Mouse (Mus musculus) lung, postnatal 0 days (tissue): Measurements from ENCODE around the gene Mettl1.

ENCODE experiments used
- CTCF ChIP-seq: IDR thresholded peaks from 2 replicates; pipeline ENCODE4 v1.5.1; 2016; ENCODE audit warnings: antibody characterized with exemption, mild to moderate bottlenecking
- EP300 ChIP-seq: IDR thresholded peaks from 2 replicates; pipeline ENCODE4 v1.6.1; 2016; ENCODE audit warnings: antibody characterized with exemption, mild to moderate bottlenecking, control low read depth

- TF ChIP-seq CTCF (no peak), EP300 (no peak)
Observed at GRCm38 (mm10) chr10:127002765-127003164, 38.4 kb upstream of the Mettl1 start.
